Mouse (Mus musculus): Measurements from ENCODE around the gene Chd3.
"Not testable (repeated sequence)": the region's sequence is repeated elsewhere in the genome, so short reads cannot be mapped to it uniquely, and the experiment has no call there.

Gene Chd3

DNA sequence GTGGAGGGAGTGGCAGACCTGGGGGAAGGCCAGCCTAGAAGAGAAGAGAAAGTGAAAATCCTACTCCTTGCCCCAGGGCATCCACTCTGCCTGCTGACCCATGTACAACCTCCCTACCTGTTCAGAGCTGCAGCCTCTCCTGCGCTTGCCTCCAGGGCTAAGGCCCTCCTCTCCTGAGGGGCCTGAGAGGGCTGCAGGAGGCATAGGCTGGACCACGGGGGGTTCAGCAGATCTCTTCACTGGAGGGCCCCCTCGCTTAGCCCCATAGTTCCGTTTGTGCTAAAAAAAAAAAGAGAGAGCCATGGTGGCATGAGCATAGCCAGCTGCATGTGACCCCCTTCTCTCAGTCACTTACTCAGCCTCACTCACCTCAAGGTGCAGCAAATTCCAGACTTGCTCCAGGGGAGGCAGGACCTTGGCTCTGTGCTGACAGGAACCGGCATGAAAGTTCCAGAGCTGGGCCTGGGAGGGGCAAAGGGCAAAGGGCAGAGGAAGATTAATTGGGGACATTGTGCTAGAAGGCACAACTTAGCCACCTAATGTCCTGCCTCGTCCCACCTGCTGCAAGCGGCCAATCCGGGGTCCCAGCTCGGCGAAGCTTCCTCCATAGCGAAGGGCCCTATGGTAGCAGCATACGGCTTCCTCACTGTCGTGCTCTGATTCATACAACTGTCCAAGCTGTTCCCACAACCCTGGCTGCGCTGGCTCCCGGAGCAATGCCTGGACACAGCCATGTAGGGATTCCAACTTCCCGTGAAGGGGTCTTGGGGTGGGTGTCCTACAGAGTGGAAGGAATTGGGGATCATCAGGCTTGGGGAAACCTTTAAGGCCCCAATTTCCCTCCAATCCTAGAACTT lies 37.9 kb upstream of the Chd3 start:
- no peak for DNase-seq (ENCODE audit: low spot score)

DNA sequence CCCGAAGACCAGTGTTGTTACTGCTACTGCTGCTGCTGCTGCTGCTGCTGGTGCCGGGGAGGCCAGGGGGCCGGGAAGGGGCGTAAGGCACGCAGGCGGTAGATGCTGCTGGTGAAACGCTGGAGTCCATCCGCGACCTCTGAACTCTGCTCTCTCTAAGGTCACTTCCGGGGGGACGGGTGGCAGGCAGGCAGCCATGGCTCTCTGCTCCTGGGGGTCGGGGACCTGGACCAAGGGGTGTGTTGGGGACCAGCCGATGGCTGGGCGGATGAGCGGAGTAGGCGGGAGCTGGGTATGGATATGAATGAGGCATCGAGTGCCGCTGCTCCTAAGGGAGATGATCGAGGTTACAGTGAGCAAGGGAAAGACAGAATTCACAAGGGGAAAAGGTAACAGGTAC lies 37.1 kb upstream of the Chd3 start:
- DNase-seq (ENCODE audit: low spot score), result no peak

GRCm38 (mm10) chr11:69405397-69406200 lies 36.4 kb upstream of the Chd3 start:
- no peak for DNase-seq (ENCODE audit: low spot score)

DNA sequence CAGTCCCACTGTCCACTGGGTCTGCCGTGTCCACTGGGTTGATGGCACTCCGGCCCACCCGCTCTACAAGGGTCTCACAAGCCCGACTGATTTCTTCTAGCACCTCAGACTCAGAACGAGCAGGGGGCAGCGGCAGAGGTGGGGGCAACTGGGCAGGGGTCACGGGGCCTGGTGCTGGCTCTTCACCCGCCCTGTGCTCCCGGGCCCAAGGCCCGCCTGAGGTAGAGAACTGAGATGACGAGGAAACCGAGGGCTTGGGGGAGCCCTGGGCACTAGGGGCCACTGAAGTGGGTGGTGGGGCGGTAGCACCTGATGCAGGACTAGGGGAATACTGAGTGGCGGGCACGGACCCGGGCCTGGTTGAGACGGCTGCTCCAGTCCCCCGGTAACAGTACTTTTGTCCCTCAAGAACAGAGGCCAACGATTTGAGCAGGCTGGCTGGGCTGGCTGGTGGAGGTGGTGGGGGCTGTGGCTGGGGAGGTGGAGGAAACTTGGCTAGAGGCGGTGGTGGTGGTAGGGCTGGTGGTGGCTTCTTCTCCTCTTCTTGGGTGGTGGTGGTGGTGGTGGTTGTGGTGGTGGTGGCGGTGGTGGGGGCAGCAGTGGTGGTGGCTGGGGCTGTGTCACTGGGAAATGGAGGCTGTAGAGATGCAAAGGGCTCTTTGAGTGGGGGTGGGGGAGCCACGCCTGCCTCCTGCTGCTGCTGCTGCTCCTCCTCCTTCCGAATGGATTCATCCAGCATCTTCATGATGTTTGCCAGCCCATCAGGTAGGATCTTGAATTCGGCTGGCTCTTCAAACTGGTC lies 35.6 kb upstream of the Chd3 start:
- DNase-seq (ENCODE audit: low spot score), result no peak

DNA sequence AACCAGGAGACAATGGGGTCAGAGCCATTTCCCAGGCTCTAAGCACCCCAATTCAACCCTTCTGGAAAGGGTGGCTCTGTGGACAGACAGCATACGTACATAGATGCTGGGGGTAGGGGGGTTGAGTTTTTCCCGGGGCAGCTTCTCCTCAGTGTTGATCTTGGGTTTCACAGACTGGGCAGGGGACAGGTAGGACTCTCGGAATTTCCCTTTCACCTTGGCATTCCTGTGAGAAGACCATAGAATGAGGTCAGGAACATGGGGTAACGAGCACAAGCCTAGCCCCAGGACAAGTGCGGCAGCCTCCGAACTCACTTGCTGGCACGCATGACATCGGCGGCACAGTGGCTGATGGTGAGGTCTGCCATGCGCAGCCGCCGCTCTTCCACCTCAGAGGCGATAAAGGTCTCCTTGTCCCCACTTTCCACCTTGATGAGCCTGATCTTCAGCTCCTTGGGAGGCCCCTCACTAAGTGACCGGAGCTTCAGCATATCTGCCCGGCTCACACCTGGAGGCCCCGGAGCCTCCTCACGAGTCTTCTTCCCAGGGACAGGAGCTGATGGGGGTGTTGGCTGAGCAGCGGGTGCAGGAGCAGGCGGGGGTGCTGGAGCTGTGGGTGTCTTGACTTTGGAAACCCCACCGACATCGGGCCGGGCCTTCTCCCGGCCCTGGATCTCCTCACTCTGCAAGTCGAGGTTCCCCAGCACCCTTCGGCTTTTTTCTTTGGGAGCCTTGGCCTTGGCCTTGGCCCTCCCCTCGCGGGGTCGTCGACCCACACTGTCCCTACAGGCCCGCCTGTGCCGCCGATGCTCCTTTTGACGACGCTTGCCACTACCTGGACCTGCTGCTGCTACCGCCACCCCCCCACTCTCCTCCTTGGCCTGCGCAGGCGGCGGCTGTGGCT lies 34.7 kb upstream of the Chd3 start:
- DNase-seq (ENCODE audit: low spot score), result no peak

DNA sequence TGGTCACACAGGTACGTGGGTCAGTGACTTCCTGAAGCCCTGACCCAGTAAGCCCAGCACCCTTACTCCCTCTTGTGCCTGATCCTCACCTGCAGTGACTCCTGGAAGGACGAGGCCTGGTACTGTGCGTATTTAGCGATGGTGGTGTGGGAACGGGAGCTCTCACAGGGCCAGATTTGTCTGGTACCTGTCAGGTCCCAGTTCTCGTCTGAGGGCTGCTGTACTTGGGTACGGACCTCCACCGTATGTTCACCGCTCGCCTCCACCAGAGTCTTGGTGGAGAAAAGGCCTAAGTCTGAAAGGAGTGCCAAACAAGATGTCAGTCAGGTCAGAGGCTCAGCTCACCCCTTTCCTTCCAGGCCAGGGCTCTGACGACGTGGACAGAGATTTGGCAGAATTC lies 32.8 kb upstream of the Chd3 start:
- no peak for DNase-seq (ENCODE audit: low spot score)

DNA sequence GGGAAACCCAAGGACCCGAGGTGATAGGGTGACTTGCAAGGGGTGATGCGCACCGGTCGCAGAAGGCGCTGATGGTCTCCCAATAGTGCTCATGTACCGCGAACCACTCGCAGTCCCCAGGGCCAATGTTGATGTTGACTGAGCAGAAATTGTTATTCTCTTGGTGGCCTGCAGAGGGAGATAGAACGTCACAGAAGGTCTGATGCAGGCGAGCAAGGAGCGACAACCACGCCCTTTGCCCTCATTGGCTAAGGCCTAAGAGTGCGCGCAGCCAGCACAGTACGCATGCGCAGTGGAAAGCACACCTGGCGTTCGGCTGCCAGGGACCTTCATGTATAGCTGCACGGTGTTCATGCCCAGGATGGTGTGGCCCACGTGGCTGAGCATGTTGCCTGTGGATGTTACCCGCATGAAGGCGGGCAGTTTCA lies 32.0 kb upstream of the Chd3 start:
- peak; percentile 97 for DNase-seq (ENCODE audit: low spot score)

DNA sequence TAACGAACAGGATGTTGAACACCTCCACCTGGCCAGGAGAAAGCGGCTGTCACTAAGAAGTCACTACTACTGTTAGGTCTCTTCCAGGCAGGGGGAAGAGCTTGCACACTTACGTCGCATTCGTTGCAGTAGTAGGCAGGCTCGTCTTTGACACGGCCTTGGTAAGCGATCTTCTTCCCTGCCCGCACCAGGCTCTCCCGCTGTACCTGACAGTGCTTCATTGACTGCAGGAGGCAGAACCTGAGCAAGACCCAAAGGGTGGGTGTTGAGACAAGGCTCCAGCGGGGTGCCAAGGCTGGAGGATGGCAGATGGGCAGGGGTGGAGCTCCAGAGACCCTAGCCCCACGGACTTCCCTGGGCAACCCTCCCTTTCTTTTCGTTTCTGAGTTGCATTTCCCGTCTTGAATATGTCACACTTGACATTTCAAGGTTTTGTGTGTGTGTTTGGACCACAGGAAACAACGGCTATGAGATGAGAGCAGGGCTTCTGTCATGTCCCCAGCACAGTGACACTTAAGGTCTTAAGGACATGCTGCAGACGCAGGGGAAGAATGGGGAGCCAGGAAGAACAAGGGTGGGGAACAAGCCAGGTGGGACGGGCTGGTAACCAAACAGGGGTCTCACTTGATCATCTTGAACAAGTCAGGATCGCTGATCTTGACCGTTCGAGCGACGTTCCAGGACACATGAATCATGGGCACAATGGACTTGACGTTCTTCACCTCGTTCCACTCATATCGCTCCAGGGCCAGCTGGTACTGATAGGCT lies 31.1 kb upstream of the Chd3 start:
- DNase-seq (ENCODE audit: low spot score), result no peak

GRCm38 (mm10) chr11:69399201-69400082 lies 30.2 kb upstream of the Chd3 start:
- DNase-seq (ENCODE audit: low spot score), result peak; percentile 66

GRCm38 (mm10) chr11:69398486-69399200 lies 29.4 kb upstream of the Chd3 start:
- DNase-seq (ENCODE audit: low spot score), result no peak

GRCm38 (mm10) chr11:69398059-69398458 lies 28.9 kb upstream of the Chd3 start, which contains the start of gene Tmem88:
Tmem88 (minus strand) TSS chr11:69398234.
- peak; percentile 59 for DNase-seq (ENCODE audit: low spot score)

DNA sequence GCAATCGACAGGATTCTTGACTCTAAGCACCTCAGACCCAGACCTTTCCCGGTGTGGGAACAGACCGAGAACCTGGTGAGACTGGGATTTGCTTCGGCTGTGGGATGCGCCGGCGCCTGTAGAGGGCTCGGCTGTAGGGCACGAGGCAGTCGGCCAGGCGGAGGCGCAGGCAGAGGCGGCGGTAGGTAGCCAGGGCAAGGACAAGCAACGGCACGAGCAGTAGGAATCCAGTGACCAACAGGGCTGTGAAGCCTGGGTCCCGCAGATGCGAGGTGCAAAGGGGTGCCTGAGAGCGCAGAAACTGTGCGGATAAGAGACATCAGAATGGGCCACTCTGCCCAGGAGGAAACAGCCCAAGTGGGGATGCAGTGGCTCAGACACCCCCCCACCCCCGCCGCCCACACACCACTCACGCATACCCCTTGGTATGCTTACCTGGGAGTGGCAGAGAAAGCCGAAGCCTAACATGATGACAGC lies 28.4 kb upstream of the Chd3 start:
- DNase-seq (ENCODE audit: low spot score), result peak; percentile 65

DNA sequence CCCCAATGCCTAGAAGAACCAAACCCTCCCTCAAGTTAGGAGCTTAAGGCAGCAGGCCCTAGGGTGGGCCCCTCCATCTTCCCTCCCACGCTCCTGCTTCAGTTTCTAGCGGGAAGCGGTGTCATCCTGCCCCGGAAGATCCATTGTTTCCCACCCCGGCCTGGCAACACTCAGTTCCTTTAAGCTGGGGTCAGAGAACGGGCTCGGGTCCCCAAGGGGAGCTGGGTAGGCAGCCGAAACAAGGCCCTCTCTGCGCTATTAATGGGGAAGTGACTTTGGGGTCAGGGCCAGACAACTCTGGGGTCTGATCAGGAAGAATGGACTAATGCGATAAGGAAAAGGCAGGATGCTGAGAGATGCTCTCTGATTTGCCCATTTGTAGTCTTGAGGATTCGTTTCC lies 27.6 kb upstream of the Chd3 start:
- DNase-seq (ENCODE audit: low spot score), result no peak

DNA sequence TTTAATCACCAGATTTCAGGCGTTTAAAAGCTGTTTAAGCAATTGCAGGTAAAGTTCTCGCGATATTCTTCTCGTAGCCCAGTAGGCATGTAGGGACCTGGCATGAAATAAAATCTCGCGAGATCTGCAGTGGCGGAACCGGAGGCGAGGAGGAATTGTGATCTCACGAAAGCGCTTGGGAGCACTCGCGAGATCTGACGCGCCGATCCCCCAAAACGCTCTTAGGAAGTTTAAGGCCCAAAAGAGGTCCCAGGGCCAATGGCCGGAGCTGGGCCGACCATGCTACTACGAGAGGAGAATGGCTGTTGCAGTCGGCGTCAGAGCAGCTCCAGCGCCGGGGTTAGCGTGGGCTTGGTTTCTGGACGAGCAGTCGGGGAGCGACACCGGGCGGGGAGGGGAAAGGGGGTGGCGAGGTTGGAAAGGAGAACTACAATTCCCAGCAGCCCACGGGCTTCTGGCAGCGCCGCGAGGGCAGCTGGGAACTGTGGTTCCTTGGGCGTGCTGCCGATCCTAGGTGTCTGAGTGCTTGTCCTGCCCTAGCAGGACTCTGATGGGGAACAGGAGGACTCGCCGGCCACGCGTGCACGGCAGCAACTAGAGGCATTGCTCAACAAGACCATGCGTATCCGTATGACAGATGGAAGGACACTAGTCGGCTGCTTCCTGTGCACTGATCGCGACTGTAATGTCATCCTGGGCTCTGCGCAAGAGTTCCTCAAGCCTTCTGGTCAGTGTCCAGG lies 26.6 kb upstream of the Chd3 start:
- DNase-seq (ENCODE audit: low spot score), result peak; percentile 99

DNA sequence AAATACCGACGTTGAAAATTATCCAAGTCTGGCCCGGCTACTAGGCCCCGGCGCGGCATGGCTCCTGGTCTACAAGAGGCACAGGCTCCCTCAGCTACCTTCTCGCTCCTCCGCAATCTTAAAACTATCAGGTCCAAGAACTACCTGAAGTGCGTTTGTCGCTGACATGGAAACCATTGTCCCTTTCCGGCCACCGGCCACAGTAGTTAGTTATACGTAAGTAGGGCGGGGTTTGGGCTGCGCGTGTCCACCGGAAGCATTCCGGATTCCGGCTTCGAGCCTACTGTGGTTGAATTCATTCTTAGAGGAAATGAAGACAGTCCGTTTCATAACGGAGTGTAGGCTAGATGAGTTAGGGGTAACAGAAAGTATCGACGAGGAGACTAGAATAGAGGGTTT lies 26.0 kb upstream of the Chd3 start, which contains the start of the genes Naa38 and Cyb5d1:
Naa38 (plus strand) TSS at position 253 of the 399 bp plus-strand sequence.
Cyb5d1 (minus strand) TSS at position 397 of the 399 bp plus-strand sequence.
- peak; percentile 94 for DNase-seq (ENCODE audit: low spot score)

DNA sequence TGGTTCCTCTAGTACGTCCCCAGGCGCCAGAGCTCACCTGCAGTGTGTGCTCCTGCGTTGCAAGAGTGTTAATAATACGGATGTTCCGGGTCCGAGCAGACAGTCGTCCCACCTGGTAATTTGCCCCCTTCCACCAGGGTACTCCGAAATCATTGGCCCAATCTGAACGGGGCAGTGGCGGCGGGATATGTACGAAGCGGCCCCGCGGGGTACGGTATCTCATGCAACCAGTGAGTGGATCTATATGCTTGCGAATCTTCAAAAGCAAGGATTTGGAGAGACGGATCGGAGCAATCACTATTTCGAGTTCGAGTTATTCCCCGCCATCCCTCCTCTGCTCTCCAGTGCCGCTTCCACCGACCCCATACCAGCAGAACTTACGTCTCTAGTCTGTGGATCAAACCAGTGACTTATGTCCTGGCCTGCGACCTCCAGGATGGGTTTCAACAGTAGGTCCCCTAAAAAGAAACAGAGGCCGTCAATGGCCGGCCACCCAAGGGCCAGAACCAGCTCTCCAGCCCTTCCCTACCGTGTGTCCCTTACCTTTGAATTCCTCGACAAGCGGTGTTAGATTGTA lies 25.5 kb upstream of the Chd3 start:
- not testable (repeated sequence) for DNase-seq (ENCODE audit: low spot score)

DNA sequence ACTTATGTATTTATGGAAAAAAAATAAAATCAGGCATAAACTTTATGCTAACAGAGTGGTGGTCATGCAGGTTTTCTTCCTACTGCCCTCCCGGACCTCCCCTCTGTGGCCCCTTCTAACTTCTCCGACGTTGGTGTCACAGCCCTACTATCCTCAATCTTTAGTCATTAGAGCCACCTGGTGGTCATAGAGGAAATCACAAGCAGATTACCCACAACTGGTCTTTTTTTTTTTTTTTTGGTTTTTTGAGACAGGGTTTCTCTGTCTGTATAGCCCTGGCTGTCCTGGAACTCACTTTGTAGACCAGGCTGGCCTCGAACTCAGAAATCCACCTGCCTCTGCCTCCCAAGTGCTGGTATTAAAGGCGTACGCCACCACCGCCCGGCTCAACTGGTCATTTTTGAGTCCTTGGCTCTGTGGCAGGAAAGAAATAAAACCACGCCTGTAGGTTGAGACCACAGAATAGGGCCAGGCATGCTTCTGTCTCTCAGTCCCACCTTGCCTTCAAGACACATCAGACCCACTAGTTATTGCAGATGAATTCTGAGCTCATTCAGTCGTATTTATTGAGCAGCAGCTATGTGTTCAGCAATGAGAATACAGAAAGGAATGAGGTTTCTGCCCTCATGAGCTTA lies 21.3 kb upstream of the Chd3 start:
- peak; percentile 88 for DNase-seq (ENCODE audit: low spot score)
